Mouse (Mus musculus) G1E (cell line): ENCODE measurements around the gene Pus7. TPM values are rescaled to one million over a fixed set of nuclear protein-coding genes. Genes with fewer than 3 reads are reported as not detected.

ENCODE experiments used
- ATAC-seq: 2 replicates; pipeline ENCODE4 v1.8.0; 2016; ENCODE audit warnings: mild to moderate bottlenecking; ENCODE audit not compliant: insufficient number of reproducible peaks, poor library complexity, low FRiP score, severe bottlenecking; ENCODE audit errors: extremely low read depth
- DNase-seq: peaks from one replicate; pipeline ENCODE4 v3.0.0; 2012; ENCODE audit warnings: low spot score
- H3K27me3 ChIP-seq: 2 replicates; pipeline ENCODE4 v1.6.1; 2012; ENCODE audit warnings: mild to moderate bottlenecking, low read length, inconsistent platforms; ENCODE audit not compliant: insufficient read depth
- H3K36me3 ChIP-seq: replicated peaks from 2 replicates; pipeline ENCODE3; 2012; ENCODE audit warnings: mild to moderate bottlenecking, inconsistent platforms
- H3K4me1 ChIP-seq: 2 replicates; pipeline ENCODE4 v1.6.1; 2012; ENCODE audit warnings: low read depth, low read length, inconsistent platforms, mixed read lengths; ENCODE audit not compliant: insufficient read depth
- H3K4me3 ChIP-seq: 2 replicates; pipeline ENCODE4 v1.5.1; 2012; ENCODE audit warnings: low read depth, mild to moderate bottlenecking, inconsistent platforms, low read length, moderate library complexity, mixed read lengths
- H3K9me3 ChIP-seq: replicated peaks from 2 replicates; pipeline ENCODE4 v1.6.1; 2012; ENCODE audit warnings: inconsistent platforms
- CTCF ChIP-seq: IDR thresholded peaks from 2 replicates; pipeline ENCODE4 v1.5.1; 2012; ENCODE audit warnings: low read depth, low read length, inconsistent platforms, mixed read lengths
- GATA1 ChIP-seq: IDR thresholded peaks from 2 replicates; pipeline ENCODE4 v1.6.1; 2012; ENCODE audit warnings: borderline replicate concordance, low read length, inconsistent platforms, mixed read lengths
- GATA2 ChIP-seq: IDR thresholded peaks from 2 replicates; pipeline ENCODE4 v1.6.1; 2012; ENCODE audit warnings: low read depth, low read length, inconsistent platforms, borderline replicate concordance
- POLR2AphosphoS5 ChIP-seq: IDR thresholded peaks from 2 replicates; pipeline ENCODE4 v1.6.1; 2012; ENCODE audit warnings: low read depth, low read length, inconsistent platforms; ENCODE audit not compliant: insufficient replicate concordance
- TAL1 ChIP-seq: conservative IDR thresholded peaks from 2 replicates; pipeline ENCODE4 v1.6.1; 2012; ENCODE audit warnings: low read depth, low read length, inconsistent platforms, mixed read lengths
- polyA plus RNA-seq: library from polyadenylated mRNA; stranded (reverse); fragments of >175 nt; gene quantifications from 2 replicates; pipeline ENCODE4 v1.2.3, GENCODE M21; 2012
- total RNA-seq, 2 experiments: library from RNA; stranded (forward) in 1 of 2; stranded (reverse) in 1 of 2; fragments of 200-1000 nt in 1 of 2; fragments of >200 nt in 1 of 2; fragmentation: Nextera tagmentation in 1 of 2; gene quantifications; 2 replicates each; pipeline ENCODE4 v1.2.3; 2014 to 2017

Gene Pus7
- total and polyA plus RNA-seq, 3 experiments: 8.6 to 78.8 (median 35.7) TPM

- Histone ChIP-seq H3K4me3 (no peak overlapping the region), H3K27me3 (0 out of 2 replicates have a peak, but pooled peaks cover 3% of the 10 kb centered on the region), H3K36me3 (peaks cover 23% of the 10 kb centered on the region), H3K9me3 (no peaks in the 10 kb centered on the region), H3K4me1 (no peaks in the 10 kb centered on the region)
- DNase-seq: no peak
- ATAC-seq: no peak
- TF ChIP-seq CTCF (no peak), TAL1 (no peak), GATA2 (no peak), POLR2AphosphoS5 (no peak), GATA1 (no peak)
These were observed 47.1 kb downstream of the Pus7 start for GRCm38 (mm10) chr5:23736366-23736765.

DNA sequence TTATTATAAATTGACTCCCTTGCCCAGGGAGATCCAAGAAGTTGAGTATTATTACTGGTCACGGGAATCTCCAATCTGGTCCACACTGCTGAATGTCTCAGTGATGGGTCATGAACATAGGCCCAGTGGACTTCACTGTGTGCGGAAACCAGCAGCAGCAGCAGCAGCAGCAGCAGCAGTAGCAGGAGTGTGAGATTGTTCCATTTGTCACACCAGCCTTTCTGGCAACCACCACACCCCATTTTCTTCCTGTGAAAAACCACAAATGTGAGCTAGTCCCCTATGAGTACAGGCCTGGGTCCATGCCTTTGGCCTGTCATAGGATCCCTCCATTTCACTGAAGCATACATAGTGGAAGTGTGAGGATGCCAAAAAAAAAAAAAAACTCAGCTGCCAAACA is 61.6 kb downstream of the Pus7 start:
- no peaks in the 10 kb centered on the region for H3K27me3 ChIP-seq
- TF ChIP-seq GATA2: no peak
- TF ChIP-seq GATA1: no peak
- no peak for TF ChIP-seq POLR2AphosphoS5
- no peak for TF ChIP-seq TAL1
- TF ChIP-seq CTCF: no peak
- no peak for DNase-seq
- no peak for ATAC-seq
- H3K4me3 ChIP-seq: no peak overlapping the region
- peaks cover 29% of the 10 kb centered on the region for H3K4me1 ChIP-seq
- no peaks in the 10 kb centered on the region for H3K36me3 ChIP-seq
- no peaks in the 10 kb centered on the region for H3K9me3 ChIP-seq

DNA sequence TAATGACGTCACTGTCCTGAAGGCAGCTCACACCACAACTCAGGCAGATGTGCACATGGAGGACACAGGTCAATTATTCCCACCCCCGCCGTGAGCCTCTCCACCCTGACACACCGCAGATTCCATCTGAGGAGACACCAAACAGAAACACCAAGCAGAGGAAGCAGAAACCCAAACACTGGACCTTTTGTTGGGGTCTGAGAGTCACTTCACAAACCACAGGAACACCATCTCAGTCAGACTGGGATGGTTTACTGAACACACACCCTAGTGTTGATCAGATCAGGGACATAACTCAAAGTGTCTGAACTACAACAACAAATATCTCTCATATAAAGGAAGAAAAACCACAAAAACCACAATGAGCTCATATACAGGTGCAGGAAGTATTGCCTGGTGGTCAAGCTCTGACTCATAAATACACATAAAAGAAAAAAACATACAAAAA is 64.6 kb downstream of the Pus7 start:
- Histone ChIP-seq H3K27me3 (no peaks in the 10 kb centered on the region), H3K36me3 (no peaks in the 10 kb centered on the region), H3K4me3 (no peak overlapping the region), H3K4me1 (peaks cover 30% of the 10 kb centered on the region), H3K9me3 (no peaks in the 10 kb centered on the region)
- TF ChIP-seq TAL1 (no peak), GATA1 (no peak), CTCF (no peak), GATA2 (no peak)
- DNase-seq (no peak), ATAC-seq (no peak)

DNA sequence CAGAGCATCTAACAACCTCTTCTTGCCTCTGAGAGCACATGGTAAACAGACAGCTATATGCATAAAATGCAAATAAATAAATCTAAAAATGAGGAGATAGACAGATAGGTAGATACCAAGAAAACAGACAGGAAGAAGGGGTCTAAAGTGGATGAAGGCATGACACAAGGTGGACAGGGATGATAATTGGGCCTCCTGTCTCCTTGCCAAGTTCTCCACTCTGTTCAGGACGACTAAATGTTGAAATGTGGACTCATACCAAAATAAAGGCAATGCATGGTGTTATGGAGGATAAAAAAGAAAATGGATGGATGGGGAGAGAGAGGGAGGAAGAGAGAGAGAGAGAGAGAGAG is 65.4 kb downstream of the Pus7 start:
- H3K4me3 ChIP-seq: no peak overlapping the region
- H3K9me3 ChIP-seq: no peaks in the 10 kb centered on the region
- H3K4me1 ChIP-seq: peaks cover 36% of the 10 kb centered on the region
- no peak for TF ChIP-seq CTCF
- no peak for TF ChIP-seq TAL1
- TF ChIP-seq GATA2: no peak
- TF ChIP-seq POLR2AphosphoS5: no peak
- TF ChIP-seq GATA1: no peak
- no peaks in the 10 kb centered on the region for H3K27me3 ChIP-seq
- H3K36me3 ChIP-seq: no peaks in the 10 kb centered on the region
- no peak for DNase-seq
- ATAC-seq: no peak

DNA sequence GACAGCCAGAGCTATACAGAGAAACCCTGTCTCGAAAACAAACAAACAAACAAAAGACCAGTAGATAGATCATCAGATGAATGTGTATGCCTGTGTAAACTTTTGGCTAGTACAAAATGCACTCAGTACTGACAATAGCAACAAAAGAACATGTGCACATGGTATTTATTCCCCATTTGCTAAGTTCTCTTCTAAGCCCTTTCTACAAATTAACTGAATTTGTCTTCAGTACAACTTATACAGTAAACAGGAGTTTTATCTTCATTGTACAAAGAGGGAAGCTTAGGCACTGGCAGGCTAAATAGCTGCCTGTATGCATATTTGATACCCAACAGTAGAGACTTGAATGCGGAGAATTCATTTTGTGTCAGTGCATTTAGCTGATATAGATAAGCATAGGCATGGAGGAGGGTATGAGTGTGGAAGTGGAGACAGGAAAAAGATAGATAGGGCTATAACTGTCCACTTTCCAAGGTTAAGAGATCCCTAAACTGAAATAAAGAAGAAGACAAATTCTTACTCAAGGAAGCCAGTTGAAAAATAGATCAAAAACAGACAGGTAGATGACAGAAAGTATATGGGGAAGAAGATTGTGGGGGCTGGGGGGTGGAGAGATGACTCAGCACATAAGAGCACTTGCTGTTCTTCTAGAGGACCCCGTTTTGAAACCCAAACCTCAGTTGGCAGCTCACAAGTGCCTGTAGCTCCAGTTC is 65.9 kb downstream of the Pus7 start:
- H3K9me3 ChIP-seq: no peaks in the 10 kb centered on the region
- H3K4me1 ChIP-seq: peaks cover 39% of the 10 kb centered on the region
- no peak for TF ChIP-seq GATA1
- TF ChIP-seq TAL1: no peak
- H3K36me3 ChIP-seq: no peaks in the 10 kb centered on the region
- no peak overlapping the region for H3K4me3 ChIP-seq
- ATAC-seq (no peak), DNase-seq (no peak)
- H3K27me3 ChIP-seq: no peaks in the 10 kb centered on the region

DNA sequence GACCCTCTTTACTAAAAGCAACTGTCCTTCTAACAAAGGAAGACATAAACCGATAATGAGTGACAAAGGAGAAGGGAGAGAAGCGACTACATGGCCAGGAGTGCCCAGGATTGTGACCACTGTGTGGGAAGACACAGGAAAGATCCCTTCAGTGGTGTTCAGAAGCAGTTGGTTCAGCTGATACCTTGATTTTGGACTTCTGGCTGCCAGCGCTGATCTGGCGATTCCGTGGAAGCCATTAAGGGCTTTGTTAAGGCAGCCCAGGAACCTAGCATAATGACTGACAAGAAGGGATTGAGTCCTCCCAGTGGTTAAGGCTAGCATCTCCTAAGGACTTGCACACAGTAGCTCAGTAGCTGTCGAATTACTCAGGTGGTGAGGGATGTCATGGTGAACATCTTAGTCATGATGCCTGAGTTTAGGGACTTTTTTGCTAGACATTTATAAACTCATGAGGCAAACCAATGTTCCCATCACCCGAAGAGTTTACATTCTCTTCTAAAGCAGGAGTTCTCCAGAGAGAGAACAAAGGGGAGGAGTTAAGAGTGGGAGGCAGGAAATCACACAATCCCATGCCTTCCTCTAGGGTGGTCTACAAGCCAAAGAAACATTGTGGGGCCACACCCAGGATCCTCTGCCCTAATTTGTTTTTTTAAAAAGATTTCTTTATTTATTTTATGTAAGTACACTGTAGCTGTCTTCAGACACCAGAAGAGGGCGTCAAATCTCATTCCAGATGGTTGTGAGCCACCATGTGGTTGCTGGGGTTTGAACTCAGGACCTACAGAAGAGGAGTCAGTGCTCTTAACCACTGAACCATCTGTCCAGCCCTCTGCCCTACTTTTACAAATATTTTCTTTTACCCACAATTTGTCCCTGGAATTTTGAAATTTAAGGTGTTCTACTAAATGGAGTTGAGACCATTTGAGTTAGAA is 69.8 kb downstream of the Pus7 start:
- no peaks in the 10 kb centered on the region for H3K27me3 ChIP-seq
- ATAC-seq (no peak), DNase-seq (no peak)
- H3K9me3 ChIP-seq: no peaks in the 10 kb centered on the region
- TF ChIP-seq TAL1 (no peak), CTCF (no peak), GATA2 (no peak), POLR2AphosphoS5 (no peak), GATA1 (no peak)
- peaks cover 33% of the 10 kb centered on the region for H3K4me1 ChIP-seq
- no peak overlapping the region for H3K4me3 ChIP-seq
- peaks cover 11% of the 10 kb centered on the region for H3K36me3 ChIP-seq
